Mouse (Mus musculus): ENCODE results near the gene 2610042L04Rik.
"Not testable (repeated sequence)": the region's sequence is repeated elsewhere in the genome, so short reads cannot be mapped to it uniquely, and the experiment has no call there.

- not testable (repeated sequence) for TF ChIP-seq GATA1, TAL1 (IDR thresholded peaks at IDR 0.05; ENCODE audit: low read length)
These were observed 66.7 kb downstream of the 2610042L04Rik start for GRCm38 (mm10) chr14:4401245-4401644.
